Mouse (Mus musculus) heart, adult 2 months (tissue): ENCODE measurements around the gene 9930111J21Rik2.

Experiments used
- CTCF ChIP-seq: fragments of 200-600 bp; IDR thresholded peaks from 2 replicates; pipeline ENCODE4 v1.8.1; 2022; ENCODE audit warnings: antibody characterized with exemption, mild to moderate bottlenecking, moderate library complexity
- EP300 ChIP-seq: fragments of 200-500 bp; IDR thresholded peaks from 2 replicates; pipeline ENCODE4 v1.6.1; 2011; ENCODE audit warnings: low read depth, low read length, control low read depth; ENCODE audit not compliant: insufficient read depth
- POLR2A ChIP-seq: fragments of 200-500 bp; IDR thresholded peaks from 2 replicates; pipeline ENCODE4 v1.6.1; 2011; ENCODE audit warnings: mild to moderate bottlenecking, low read depth, low read length, control low read depth; ENCODE audit not compliant: insufficient read depth

DNA sequence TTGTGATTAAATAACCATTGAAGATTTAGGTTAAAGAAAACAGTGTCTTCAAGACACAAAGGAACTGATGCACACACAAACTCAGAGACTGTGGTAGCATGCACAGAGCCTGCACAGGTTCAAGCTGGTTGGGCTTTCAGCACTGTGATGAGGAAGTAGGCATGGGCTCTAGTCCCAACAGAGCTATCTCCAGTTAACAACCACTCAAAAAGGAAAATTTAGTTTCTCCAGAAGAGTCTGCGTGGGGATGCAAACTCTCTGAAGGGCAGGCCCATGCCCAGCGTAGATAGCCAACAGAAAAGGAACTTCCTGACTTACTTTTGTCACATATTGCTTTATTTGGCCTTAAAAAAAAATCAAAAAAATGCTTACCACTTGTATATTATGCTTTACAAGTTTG, 41.7 kb upstream of the 9930111J21Rik2 start:
- TF ChIP-seq EP300, result no peak
- no peak for TF ChIP-seq POLR2A
- TF ChIP-seq CTCF, result no peak
